Mouse (Mus musculus) kidney, adult 11 months (tissue): Measurements from ENCODE around the gene Olfr1420.
"Not testable (repeated sequence)": the region's sequence is repeated elsewhere in the genome, so short reads cannot be mapped to it uniquely, and the experiment has no call there.

Experiments
- DNase-seq: peaks from one replicate; pipeline ENCODE4 v3.0.0; 2022

Olfr1420 gene

DNA sequence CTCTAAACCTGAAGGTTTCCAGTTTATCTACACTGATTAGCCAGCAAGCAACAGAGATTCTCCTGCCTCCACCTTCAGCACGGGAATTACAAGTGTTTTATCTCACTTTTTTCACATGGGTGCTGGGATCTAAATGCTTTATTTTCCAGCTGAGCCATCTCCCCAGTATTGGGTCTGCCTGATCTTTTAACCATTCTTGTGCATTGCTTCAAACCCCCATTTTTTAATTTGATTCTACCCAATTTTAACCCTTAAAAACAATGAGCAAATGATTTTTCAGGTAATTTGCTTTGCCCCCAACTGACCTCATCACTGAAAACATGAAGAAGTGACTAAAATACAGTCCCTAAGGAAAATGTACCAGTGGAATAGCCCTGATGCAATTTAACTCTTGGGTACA, at the start of gene Olfr1420:
Gene Olfr1420 (plus strand): TSS at position 301 of the 400 bp plus-strand sequence.
- no peak for DNase-seq

DNA sequence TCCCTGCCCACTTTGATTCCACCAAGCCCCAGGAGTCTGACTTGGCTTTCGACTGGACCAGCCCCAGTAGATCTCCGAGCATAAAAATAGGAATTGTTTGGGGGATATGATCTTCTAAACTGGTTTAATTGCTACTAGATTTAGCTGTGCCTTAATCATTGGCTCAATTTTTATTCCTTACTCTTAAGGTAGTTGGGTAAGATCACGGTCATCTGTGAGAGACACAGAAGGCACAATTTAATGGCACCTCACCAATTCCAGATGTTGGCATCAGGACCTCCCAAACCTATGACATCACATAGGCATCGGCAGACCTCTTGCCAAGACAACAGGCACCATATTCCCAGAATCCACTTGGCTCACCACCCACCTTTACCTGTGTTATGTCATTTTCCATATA, 47.2 kb upstream of the Olfr1420 start, which contains the start of gene Olfr1417:
Gene Olfr1417 (minus strand): TSS at position 101 of the 400 bp plus-strand sequence.
- no peak for DNase-seq

DNA sequence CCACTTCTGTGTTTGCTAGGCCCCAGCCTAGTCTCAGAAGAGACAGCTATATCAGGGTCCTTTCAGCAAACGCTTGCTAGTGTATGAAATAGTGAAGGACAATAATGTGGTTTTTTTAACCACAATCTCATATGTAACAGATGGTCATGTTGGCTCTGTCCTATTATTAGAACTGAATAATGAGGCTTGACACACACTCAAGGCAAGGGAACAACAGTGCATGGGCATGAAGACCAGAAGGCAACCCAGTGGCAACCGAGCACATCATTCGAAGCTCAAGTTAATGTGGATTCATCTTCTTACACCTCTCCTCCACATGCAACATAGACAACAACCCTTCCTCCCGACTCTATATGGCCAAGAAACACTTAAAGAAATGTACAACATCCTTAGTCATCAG, 40.0 kb upstream of the Olfr1420 start:
- no peak for DNase-seq

DNA sequence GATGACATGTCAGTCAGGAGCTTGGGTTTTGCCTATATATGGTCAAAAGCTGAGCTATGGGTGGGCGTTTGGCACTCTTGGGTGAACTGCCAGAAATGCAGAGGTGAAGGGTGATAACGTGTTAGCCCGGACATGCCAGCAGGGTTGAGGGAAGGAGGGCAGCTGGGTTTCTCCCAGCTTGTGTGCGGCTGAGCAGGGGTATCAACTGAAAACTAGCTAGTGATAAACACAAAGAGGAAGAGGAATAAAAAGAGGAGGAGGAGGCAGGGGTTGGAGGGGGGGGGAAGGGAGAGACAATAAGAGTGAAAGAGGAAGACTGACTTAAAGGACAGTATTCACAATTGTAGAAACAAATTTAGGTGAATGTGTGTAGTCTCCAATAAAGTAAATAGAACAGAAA, 33.7 kb upstream of the Olfr1420 start:
- DNase-seq, result no peak

DNA sequence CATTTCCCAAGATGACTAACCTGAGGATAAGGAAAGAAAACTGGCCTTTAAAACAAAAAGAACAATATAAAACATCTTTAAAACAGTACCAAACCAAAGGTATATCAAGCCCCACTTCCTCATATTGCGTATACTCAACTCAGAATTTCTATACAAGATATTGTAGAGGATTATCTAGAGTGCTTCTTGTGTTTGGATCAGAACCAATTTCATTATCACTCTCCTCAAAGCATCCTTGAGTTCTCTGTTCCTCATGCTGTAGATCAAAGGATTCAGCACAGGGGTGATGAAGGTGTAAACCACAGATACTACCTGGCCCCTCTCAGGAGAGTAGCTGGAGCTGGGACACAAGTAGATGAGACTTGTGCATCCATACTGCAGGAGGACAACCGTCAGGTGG, 31.5 kb upstream of the Olfr1420 start:
- DNase-seq, result no peak

DNA sequence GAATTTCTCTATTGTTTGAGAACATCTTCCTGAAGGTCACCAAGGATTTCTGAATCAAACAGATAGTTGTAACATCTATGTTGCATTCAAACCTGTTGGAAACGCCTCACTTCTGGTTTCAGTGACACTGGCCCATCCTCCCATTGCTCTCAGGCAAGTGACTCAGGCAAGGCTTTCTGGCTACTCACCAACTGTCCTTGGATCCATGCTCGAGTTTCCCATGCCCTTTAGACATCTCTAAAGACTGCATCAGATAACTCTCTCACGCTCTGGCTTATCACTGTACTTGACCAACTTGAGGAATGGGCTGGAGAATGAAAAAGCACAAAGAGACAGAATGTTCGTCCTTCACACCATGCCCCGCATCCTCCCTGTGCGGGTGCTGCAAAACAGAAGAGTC, 29.9 kb upstream of the Olfr1420 start:
- DNase-seq, result no peak

DNA sequence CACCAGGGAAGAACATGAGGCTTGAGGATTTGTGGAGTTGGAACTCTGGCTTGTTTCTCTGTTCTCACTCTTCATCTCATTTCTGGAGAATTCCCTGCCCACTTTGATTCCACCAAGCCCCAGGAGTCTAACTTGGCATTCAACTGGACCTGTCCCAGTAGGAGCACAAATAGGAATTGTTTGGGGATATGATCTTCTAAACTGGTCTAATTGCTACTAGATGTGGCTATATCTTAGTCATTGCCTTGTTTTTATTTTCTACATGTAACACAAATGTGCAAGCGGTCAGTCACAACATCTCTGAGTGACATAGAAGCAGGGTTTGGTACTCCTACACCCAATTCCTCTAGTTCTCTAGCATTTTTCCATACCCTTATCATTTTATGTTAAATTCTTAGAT, 25.4 kb upstream of the Olfr1420 start, which contains the start of gene Olfr1418:
Gene Olfr1418 (minus strand): TSS at position 101 of the 400 bp plus-strand sequence.
- DNase-seq, result no peak

DNA sequence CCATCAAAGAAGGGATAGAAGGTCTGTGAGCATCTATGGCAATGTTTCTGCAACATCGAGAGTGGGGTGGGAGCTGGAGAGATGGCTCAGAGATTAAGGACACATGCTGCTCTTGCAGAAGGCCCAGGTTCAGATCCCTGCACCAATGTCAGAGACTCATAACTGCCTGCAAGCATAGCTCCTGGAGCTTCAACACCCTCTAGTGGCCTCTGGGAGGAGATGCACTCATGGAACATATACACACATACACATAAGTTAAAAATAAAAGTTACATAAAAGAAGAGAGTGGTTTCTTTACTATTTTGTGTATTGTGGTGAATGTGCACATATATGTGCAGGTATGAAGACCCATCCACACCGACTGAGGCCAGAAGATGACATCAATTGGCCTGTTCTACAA, 18.5 kb upstream of the Olfr1420 start:
- DNase-seq, result no peak

DNA sequence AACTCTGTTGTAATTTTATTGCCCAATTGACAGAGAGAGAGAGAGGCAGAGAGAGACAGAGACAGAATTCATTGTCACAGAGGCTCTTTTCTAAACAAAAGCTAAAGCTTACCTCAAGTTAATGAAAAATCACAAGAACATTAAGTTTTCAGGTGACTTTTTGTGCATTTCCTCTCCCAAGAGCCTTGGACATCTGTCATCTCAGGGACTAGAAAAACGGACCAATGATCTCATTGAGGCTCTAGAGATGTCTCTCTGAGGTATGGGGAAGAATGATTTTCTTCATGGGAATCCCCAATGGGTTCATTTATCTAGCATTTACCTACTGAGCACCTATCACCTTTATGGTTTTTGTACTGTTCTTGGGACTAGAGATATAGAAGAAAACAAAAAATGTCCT, 11.4 kb upstream of the Olfr1420 start, which contains the start of gene Olfr1419:
Gene Olfr1419 (minus strand): TSS at position 101 of the 400 bp plus-strand sequence.
- no peak for DNase-seq

DNA sequence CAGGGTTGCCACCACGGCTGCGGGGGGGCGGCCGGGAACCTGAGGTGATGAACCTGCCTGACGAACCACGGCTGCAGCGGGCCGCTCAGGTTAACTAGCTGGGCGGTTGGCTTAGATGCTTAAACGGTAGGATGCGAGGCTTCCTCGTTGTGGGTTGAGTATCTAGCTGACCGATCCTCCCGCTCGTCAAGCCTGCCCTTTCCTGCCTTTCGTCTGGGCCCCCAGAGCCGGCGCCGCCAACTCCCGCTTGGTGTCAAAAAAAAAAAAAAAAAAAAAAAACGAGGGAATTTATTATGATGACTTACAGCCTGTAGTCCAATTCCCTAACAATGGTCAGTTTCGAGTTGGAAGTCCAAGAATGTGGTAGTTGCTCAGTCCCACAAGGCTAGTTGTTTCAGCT, 8.0 kb upstream of the Olfr1420 start:
- DNase-seq, result not testable (repeated sequence)

DNA sequence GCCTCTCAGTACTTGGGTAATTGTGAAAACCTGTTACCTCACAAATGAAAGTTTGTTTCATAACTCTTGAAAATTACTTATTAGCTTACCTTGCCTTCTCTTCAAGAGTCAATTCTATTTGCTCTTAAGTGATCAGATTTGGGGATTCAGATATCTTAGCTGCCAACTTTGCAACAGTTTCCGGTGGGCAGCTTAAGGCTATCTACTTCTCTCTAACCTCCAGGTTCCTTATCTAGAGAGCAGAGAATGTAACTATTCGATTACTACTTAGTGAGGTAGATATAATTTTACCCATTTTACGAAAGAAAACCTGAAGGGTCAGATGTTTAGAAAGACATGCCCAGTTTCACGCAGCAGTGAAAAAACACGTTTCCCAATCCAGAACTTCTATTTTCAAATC, 24.7 kb downstream of the Olfr1420 start:
- no peak for DNase-seq

DNA sequence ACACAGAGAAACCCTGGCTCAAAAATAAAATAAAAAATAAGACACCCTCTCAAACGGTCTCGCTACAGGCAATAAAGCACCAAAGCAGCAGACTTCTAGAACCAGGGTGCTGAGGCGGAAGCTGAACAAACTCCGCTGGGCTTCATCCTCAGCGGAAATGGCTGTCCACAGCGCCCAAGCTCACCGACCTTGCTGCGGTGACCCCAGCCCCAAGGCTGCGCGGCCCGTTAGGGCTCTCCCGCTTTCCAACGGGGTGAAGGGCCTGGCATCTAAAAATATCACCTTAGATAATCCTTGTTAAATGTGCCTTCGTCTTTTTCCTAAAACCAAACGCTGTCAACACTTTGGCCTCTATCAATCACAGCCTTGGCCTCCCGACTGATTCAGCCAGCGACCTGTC, 25.2 kb downstream of the Olfr1420 start:
- no peak for DNase-seq

DNA sequence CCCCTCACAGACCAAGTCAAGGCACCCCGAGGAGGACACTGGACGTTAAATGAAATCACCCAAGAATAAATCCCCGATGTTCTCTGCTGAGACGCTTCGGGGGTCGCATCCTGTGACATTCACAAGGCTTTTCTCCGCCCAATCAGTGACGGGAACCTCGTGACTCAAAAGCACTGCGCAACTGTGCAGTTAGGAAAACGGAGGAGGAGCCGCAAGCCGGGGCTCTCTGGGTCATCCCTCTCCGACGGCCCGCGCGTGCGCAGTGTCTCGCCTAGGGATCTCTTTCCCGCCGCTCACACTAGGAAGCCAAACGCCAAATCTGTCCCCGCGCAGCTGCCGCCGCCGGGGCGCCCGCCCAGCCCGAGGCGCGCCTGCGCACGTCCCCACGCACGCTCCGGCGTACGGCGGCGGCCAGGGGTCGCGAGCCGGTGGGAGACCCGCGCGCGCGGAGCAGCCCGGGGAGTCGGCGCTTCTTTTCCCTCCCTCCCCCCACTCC, 25.7 kb downstream of the Olfr1420 start, which contains the start of gene Patl1:
Gene Patl1 (plus strand): TSS at position 363 of the 496 bp plus-strand sequence.
- DNase-seq, result peak; percentile 98

DNA sequence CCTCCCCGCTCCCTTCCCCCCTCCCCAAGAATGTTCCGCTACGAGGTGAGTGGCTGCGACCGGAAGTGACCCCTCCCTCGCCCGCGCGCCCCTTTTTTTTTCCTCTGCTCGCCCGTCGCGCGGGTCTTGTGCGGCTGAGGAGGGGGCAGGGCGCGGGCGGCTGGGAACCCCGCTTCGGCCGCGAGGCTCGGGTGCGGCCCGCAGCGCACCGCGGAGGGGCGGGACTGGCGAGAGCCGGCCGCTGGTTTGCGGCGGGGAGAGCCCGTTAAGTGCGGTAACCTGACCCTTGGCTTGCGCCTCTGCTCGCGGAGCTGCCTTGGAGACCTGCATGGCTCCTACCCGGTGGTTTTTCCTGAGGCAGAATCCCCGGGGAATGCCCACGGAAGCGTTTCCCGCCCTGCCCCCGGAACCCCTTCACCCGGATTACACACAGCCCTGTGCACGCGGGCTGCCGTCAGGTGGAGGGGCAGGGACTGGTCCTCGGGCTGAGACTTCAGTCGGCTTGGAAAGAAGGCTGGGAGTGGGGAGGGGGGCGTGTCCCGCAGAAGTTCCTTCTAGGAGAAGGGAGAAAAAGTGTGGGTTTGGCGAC, 26.3 kb downstream of the Olfr1420 start:
- DNase-seq, result peak; percentile 61

DNA sequence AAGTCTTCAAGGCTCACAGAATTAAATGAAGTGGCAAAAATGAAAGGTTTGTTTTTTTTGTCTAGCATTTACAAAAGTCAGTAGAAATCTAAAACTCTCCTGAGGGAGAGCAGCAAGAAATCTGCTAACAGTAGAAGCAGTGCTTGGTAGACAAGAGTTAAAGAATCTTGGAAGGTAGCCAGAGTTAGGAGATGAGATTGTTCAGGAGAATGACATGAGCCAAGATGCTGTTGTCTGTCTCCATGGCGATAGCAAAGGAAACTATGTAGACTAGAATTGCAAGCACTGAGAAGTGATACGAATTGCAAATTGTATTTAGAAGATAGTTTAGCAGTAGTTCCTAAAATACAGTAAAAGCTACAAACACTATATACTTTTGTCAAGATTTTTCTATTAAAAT, 29.4 kb downstream of the Olfr1420 start:
- DNase-seq, result no peak

DNA sequence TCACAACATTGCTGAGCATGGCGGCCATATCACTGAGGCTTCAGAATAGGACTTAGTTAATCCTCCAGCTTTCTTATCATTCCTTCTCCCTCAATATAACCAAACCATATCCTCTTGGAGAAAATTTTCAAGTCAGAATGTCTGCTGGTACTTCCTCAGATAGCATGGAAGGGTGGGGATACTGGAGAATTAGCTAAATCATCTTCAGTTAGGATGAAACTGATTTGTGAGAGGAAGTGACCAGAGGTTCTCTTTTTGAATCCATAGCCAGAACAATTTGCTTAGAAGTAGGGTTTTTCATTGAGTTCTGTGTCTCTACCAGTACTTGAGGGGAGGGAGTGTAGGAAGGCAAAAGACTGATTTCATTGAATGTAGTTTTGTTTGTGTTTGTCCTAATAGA, 35.7 kb downstream of the Olfr1420 start:
- DNase-seq, result no peak

DNA sequence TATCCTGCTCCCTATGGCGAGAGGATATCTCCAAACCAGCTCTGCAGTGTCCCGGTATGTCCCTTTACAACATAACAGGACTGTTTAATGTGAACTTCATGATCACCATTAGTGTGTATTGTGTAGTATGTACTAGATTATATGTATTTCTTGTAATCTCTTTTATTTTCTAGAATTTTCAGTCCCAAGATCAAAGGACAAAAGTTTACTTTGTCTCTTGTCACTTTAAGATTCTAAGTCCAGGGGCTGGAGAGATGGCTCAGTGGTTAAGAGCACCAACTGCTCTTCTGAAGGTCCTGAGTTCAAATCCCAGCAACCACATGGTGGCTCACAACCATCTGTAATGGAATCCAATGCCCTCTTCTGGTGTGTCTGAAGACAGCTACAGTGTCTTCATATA, 36.1 kb downstream of the Olfr1420 start:
- DNase-seq, result not testable (repeated sequence)

DNA sequence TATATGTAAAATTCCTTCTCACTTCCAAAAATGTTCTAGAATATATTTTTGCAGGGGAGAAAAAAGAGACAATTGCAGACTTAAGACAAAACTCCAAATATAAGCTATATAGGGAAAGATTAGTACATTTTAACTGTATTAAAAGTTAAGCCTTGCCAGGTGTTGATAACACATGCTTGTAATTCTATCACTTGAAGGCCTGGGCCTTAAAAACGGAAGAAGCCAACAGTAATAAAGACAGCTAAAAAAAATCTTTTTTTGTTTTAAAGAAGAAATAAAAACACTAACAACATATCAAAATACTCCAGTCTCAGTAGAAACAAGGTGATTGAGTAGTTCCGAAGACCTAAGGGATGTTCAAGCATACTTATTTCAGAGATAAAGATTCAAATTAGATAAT, 40.0 kb downstream of the Olfr1420 start:
- DNase-seq, result no peak

DNA sequence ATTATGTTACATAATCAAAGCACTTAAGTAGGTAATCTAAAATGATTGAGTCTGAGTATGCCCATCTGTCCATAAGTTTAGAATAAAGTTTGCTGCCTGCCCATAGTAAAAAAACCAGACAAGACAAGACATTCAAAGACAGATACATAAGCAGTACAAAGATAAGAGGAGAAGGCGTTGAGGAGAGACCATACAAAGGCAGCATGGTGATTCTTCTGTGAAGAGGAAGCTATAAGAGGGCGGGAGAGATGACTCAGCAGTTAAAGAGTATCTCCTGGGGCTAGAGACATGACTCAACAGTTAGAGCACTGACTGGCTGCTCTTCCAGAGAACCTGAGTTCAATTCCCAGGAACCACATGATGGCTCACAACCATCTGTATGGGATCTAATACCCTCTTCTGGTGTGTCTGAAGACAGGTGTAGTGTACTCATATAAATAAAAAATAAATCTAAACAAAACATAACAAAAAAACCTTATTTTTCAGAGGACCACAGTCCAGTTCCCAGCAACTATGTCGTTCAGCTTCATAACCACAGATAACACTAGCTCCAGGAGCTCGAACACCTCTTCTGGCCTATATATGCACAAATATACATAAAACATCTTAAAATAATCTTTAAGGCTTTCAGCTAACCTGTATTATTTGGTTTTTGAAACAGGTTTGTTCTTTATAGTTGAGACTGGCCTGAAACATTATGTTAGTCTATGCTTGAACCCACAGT, 41.8 kb downstream of the Olfr1420 start:
- DNase-seq, result no peak

DNA sequence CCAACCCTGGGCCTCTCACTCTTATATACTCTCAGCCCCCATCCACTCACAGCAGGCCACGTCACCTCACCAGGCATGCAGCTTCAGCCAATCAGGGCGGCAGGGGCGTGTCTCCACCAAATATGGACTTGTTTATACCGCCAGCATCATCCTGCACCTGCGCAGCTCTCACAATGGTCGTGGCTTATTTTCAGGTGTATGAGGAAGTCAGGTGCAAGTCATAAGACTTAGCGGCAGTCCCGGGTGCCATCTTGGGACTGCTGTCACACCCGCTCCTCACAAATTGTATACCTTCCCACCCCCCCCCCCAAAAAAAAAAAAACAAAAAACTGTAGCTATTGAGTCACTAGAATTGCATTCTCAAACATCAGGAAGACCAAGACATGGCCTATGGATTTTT, 60.1 kb downstream of the Olfr1420 start:
- not testable (repeated sequence) for DNase-seq
